Mouse (Mus musculus) limb, embryonic 11.5 days (tissue): ENCODE measurements around the gene Myo7a. TPM values are rescaled to one million over a fixed set of nuclear protein-coding genes. Genes with fewer than 3 reads are reported as not detected.

ENCODE experiments used
- ATAC-seq: fragments of 200-750 bp; cut with Nextera tagmentation; 2 replicates; pipeline ENCODE4 v1.8.0; 2017; ENCODE audit warnings: low read depth; ENCODE audit not compliant: insufficient number of reproducible peaks, low FRiP score, low TSS enrichment
- DNase-seq: peaks from one replicate; pipeline ENCODE4 v3.0.0-alpha.2; 2015; ENCODE audit warnings: low spot score
- H3K27ac ChIP-seq: fragments of 300-500 bp; sonication (generic); replicated peaks from 2 replicates; pipeline ENCODE4 v1.5.1; 2014; ENCODE audit warnings: low read depth, mild to moderate bottlenecking, low read length
- H3K27me3 ChIP-seq: fragments of 300-500 bp; sonication (generic); 2 replicates; pipeline ENCODE4 v1.6.1; 2014; ENCODE audit warnings: mild to moderate bottlenecking, low read length, mixed read lengths; ENCODE audit not compliant: control insufficient read depth, insufficient read depth
- H3K36me3 ChIP-seq: fragments of 300-500 bp; sonication (generic); 2 replicates; pipeline ENCODE4 v1.6.1; 2014; ENCODE audit warnings: mild to moderate bottlenecking, low read length, moderate library complexity, mixed read lengths; ENCODE audit not compliant: control insufficient read depth, insufficient read depth
- H3K4me1 ChIP-seq: fragments of 300-500 bp; sonication (generic); 2 replicates; pipeline ENCODE4 v1.6.1; 2014; ENCODE audit warnings: low read length, mixed read lengths; ENCODE audit not compliant: control insufficient read depth, insufficient read depth
- H3K4me2 ChIP-seq: fragments of 300-500 bp; sonication (generic); 2 replicates; pipeline ENCODE4 v1.6.1; 2014; ENCODE audit warnings: low read depth, mild to moderate bottlenecking, moderate library complexity; ENCODE audit not compliant: severe bottlenecking
- H3K4me3 ChIP-seq: fragments of 300-500 bp; sonication (generic); 2 replicates; pipeline ENCODE4 v1.5.1; 2014; ENCODE audit warnings: low read depth, low read length
- H3K9ac ChIP-seq: fragments of 300-500 bp; sonication (generic); 2 replicates; pipeline ENCODE4 v1.6.1; 2014; ENCODE audit warnings: mild to moderate bottlenecking, low read length
- H3K9me3 ChIP-seq: fragments of 300-500 bp; sonication (generic); 2 replicates; pipeline ENCODE4 v1.6.1; 2016; ENCODE audit warnings: low read length; ENCODE audit not compliant: control insufficient read depth
- WGBS: fragments of 180-500 bp; shearing (Covaris S2); extraction: QIAGEN DNeasy Blood & Tissue Kit; methylation state at CpG from one replicate; pipeline ENCODE4 v1.1.7; 2014; 5-methylcytosine and 5-hydroxymethylcytosine counted together
- polyA plus RNA-seq: library from polyadenylated mRNA; unstranded; fragments of >200 nt; fragmentation: Nextera tagmentation; extraction: Ambion mirVana; gene quantifications from 2 replicates; pipeline ENCODE4 v1.2.1, GENCODE M21; 2014

Gene Myo7a
- polyA plus RNA-seq, 1 experiment from 2014 or later = 14.0 TPM

DNA sequence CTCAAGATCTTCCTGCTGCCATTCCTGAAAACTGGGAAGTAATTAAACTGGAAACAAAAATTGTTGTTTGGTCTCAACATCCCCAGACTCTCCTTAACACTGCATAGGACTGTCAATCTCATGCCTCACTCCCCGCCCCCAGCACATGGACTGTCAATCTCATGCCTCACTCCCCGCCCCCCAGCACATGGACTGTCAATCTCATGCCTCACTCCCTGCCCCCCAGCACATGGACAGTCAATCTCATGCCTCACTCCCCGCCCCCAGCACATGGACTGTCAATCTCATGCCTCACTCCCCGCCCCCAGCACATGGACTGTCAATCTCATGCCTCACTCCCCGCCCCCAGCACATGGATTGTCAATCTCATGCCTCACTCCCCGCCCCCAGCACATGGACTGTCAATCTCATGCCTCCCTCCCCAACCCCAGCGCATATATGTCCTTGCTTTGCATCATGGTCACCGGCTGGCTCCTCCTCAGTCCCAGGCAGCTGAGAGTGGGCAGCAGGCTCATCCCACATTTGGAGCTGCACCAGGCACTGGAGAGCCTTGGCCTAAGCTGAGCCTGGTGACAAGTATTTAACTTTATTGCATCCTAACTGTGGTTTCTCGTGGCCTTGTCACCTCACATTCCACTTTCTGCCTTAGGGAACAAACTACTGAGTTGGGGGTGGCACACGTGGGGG, 29.5 kb upstream of the Myo7a start:
- Histone ChIP-seq H3K4me2 (no peak overlapping the region), H3K27me3 (no peaks in the 10 kb centered on the region), H3K27ac (no peak overlapping the region), H3K9me3 (no peaks in the 10 kb centered on the region), H3K4me1 (peaks cover 16% of the 10 kb centered on the region), H3K36me3 (0 out of 2 replicates have a peak, but pooled peaks cover 2% of the 10 kb centered on the region), H3K4me3 (no peak overlapping the region), H3K9ac (no peak overlapping the region)
- DNase-seq (no peak), ATAC-seq (no peak)
- WGBS = 73% methylated on average over 10 of the region's 10 CpGs

DNA sequence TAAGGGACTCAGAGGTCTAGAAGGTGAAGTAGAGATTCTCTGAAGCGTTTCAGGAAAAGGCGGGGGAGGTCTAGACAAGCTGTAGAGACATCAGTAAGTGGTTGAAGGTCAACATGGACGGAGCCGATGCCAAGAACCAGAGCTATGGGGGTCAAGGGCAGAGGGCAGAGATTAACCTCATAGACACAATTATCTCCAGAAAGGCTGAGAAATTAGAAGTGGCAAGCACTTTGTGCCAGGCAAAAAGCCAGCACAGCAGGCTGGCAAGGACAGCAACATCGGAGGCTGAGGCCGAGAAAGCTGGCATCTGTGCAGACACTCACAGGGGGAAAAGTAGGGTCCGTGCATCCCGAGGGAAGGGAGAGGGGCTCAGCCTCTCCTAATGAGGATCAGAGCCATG, 28.4 kb upstream of the Myo7a start:
- Histone ChIP-seq H3K9ac (no peak overlapping the region), H3K36me3 (0 out of 2 replicates have a peak, but pooled peaks cover 2% of the 10 kb centered on the region), H3K27ac (no peak overlapping the region), H3K4me3 (no peak overlapping the region), H3K4me2 (no peak overlapping the region), H3K9me3 (no peaks in the 10 kb centered on the region), H3K27me3 (no peaks in the 10 kb centered on the region), H3K4me1 (peaks cover 16% of the 10 kb centered on the region)
- 82% methylated on average over 8 of the region's 8 CpGs for WGBS
- ATAC-seq (no peak), DNase-seq (no peak)

- Histone ChIP-seq H3K27ac (no peak overlapping the region), H3K4me3 (no peak overlapping the region), H3K4me2 (no peak overlapping the region), H3K9me3 (no peaks in the 10 kb centered on the region), H3K9ac (no peak overlapping the region), H3K27me3 (no peaks in the 10 kb centered on the region), H3K36me3 (0 out of 2 replicates have a peak, but pooled peaks cover 2% of the 10 kb centered on the region), H3K4me1 (peaks cover 13% of the 10 kb centered on the region; the same call in 1 of the 2 replicates)
- DNase-seq = no peak
- WGBS = 76% methylated on average over 8 of the region's 8 CpGs
- ATAC-seq = no peak
Measured at GRCm38 (mm10) chr7:98146447-98146845, 27.1 kb upstream of the Myo7a start.

- Histone ChIP-seq H3K4me1 (peaks cover 13% of the 10 kb centered on the region; the same call in 1 of the 2 replicates), H3K9ac (no peak overlapping the region), H3K27ac (no peak overlapping the region), H3K4me3 (no peak overlapping the region), H3K9me3 (no peaks in the 10 kb centered on the region), H3K4me2 (no peak overlapping the region), H3K27me3 (no peaks in the 10 kb centered on the region), H3K36me3 (0 out of 2 replicates have a peak, but pooled peaks cover 2% of the 10 kb centered on the region)
- ATAC-seq (no peak), DNase-seq (no peak)
- 90% methylated on average over 12 of the region's 12 CpGs for WGBS
Measured at GRCm38 (mm10) chr7:98145842-98146446, 26.6 kb upstream of the Myo7a start.

DNA sequence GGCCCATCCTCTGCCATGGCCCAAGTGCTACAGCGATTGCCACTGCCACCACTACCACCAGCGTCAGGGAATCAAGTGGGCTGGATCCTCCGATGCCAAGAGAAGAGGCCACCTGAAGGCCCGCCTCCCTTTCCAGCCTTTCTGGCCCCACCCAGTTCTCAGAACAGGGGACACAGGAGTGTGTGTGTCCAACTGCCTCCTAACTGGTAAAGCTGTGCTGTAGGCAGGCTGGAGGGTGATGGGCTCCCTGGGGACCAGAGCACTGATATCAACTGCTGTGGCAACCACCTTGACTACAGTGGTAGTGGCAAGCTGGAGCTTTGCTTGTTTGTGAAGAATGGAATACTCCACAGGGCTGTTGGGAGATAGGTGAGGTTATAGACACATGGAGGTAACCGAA, 26.1 kb upstream of the Myo7a start, which contains the start of gene Omp:
Gene Omp (minus strand): TSS at position 101 of the 400 bp plus-strand sequence.
- no peak within 1 kb of the TSS for H3K4me2 ChIP-seq
- 0 out of 2 replicates have a peak, but pooled peaks cover 2% of the 10 kb centered on the region for H3K36me3 ChIP-seq
- H3K27ac ChIP-seq = no peak within 1 kb of the TSS
- ATAC-seq (no peak), DNase-seq (no peak)
- H3K9me3 ChIP-seq = no peaks in the 10 kb centered on the region
- H3K27me3 ChIP-seq = no peaks in the 10 kb centered on the region
- WGBS = 85% methylated on average over 5 of the region's 5 CpGs
- no peak within 1 kb of the TSS for H3K9ac ChIP-seq
- peaks cover 13% of the 10 kb centered on the region; the same call in 1 of the 2 replicates for H3K4me1 ChIP-seq
- no peak within 1 kb of the TSS for H3K4me3 ChIP-seq

GRCm38 (mm10) chr7:98142648-98143047, 23.3 kb upstream of the Myo7a start:
- ATAC-seq = no peak
- H3K4me1 ChIP-seq = 0 out of 2 replicates have a peak, but pooled peaks cover 2% of the 10 kb centered on the region
- no peak for DNase-seq
- H3K36me3 ChIP-seq = 0 out of 2 replicates have a peak, but pooled peaks cover 2% of the 10 kb centered on the region
- H3K4me3 ChIP-seq = no peak overlapping the region
- H3K27ac ChIP-seq = no peak overlapping the region
- no peaks in the 10 kb centered on the region for H3K27me3 ChIP-seq
- no peaks in the 10 kb centered on the region for H3K9me3 ChIP-seq
- 63% methylated on average over 3 of the region's 3 CpGs for WGBS
- no peak overlapping the region for H3K4me2 ChIP-seq
- H3K9ac ChIP-seq = no peak overlapping the region

- H3K9me3 ChIP-seq = no peaks in the 10 kb centered on the region
- H3K4me2 ChIP-seq = no peak overlapping the region
- H3K9ac ChIP-seq = no peak overlapping the region
- H3K27ac ChIP-seq = no peak overlapping the region
- ATAC-seq (no peak), DNase-seq (no peak)
- H3K36me3 ChIP-seq = 0 out of 2 replicates have a peak, but pooled peaks cover 2% of the 10 kb centered on the region
- no peaks in the 10 kb centered on the region for H3K27me3 ChIP-seq
- 66% methylated on average over 8 of the region's 8 CpGs for WGBS
- H3K4me3 ChIP-seq = no peak overlapping the region
- 0 out of 2 replicates have a peak, but pooled peaks cover 2% of the 10 kb centered on the region for H3K4me1 ChIP-seq
Measured at GRCm38 (mm10) chr7:98142247-98142646, 22.9 kb upstream of the Myo7a start.

DNA sequence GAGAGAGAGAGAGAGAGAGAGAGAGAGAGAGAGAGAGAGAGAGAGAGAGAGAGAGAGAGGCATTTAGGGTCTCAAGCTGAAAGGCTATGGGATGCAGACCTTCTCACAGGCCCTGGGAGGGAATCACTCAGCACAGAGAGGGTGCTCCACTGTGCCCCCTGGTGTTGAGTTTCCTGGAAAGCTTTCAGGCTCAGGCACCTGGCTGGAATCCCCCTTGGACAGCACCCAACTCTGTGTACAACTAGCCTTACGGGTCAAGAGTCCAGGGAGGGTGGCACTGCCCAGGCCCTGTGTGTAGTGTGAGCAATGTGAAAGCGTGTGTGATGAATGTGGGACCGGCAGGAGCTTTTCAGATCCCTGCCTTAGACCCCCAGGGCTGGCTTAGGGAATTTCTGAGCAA, 21.9 kb upstream of the Myo7a start:
- Histone ChIP-seq H3K27ac (no peak overlapping the region), H3K27me3 (no peaks in the 10 kb centered on the region), H3K4me3 (no peak overlapping the region), H3K36me3 (0 out of 2 replicates have a peak, but pooled peaks cover 2% of the 10 kb centered on the region), H3K4me1 (0 out of 2 replicates have a peak, but pooled peaks cover 2% of the 10 kb centered on the region), H3K4me2 (no peak overlapping the region), H3K9me3 (no peaks in the 10 kb centered on the region), H3K9ac (no peak overlapping the region)
- ATAC-seq = no peak
- DNase-seq = peak; percentile 64
- 58% methylated on average over 3 of the region's 3 CpGs for WGBS
